Mouse (Mus musculus): ENCODE data around the gene Enoph1. TPM values are rescaled to one million over a fixed set of nuclear protein-coding genes. Genes with fewer than 3 reads are reported as not detected.

Gene Enoph1
- polyA plus RNA-seq (2015; fragmentation: Nextera tagmentation; extraction: Ambion mirVana), result 51.7 and 56.2 TPM in 2 replicates

- Histone ChIP-seq H3K27me3 (replicated peaks) (no peaks in the 10 kb centered on the region), H3K4me3 (peak within 1 kb of the TSS; percentile 86), H3K9me3 (no peaks in the 10 kb centered on the region), H3K9ac (peak within 1 kb of the TSS; percentile 99), H3K4me1 (peaks cover 52% of the 10 kb centered on the region), H3K4me2 (peak within 1 kb of the TSS; percentile 91), H3K36me3 (replicated peaks) (peaks cover 6% of the 10 kb centered on the region; the same call in 1 of the 2 replicates), H3K27ac (peak within 1 kb of the TSS; percentile 100)
- WGBS, result under 1% methylated on average over 57 of the region's 57 CpGs
- ATAC-seq (replicated peaks), result peak; percentile 89
Measured at GRCm38 (mm10) chr5:100039602-100040142, at the start of gene Enoph1, which contains the start of gene Hnrnpdl. Gene Enoph1 (plus strand): TSS chr5:100039985. Gene Hnrnpdl (minus strand): TSS chr5:100039664.

DNA sequence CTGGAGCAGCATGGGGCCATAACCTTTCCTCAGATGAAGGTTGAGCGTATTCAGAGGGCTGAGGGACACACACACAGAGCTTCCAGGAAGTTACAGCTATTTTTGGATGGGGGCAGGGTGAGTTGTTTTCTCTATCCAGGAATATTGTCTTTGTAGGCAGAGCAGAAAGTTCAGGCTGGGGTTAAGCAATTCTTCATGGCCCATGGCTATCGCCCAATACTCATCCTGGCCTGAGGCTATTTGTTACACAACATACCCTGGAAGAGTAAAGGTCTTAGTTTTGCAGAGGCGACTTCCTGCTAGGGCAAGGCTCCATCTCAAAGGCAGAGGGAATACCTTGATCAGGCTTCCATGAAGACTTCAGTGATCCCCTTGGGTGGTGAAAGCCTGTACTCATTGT, 45.6 kb upstream of the Enoph1 start:
- no peaks in the 10 kb centered on the region for H3K27me3 ChIP-seq (replicated peaks)
- no peak for ATAC-seq (replicated peaks)
- H3K4me2 ChIP-seq, result no peak overlapping the region
- H3K4me1 ChIP-seq, result no peaks in the 10 kb centered on the region
- H3K36me3 ChIP-seq (replicated peaks), result no peaks in the 10 kb centered on the region
- H3K9ac ChIP-seq, result no peak overlapping the region
- H3K4me3 ChIP-seq, result no peak overlapping the region
- H3K9me3 ChIP-seq, result no peaks in the 10 kb centered on the region
- 87% methylated on average over 3 of the region's 3 CpGs for WGBS
- H3K27ac ChIP-seq, result no peak overlapping the region

DNA sequence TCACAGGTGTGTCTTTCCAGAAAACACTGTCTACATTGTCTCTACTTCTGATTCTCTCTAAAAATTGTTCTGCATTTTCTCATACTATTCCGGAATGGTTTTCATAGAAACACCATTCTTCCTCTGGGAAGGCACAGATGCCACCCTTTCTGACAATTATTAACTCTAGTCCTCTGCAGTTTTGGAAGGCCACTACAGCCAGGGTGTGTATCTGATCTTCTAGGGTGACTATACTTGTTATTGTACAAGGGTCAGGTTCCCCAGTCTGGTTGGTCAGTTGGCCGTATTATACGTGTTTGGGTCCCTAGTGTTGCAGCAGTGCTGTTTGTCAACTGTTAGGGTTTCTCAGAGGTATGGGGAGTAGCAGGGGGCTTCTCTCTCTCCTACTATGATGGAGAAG, 45.1 kb upstream of the Enoph1 start:
- H3K4me1 ChIP-seq, result no peaks in the 10 kb centered on the region
- no peak overlapping the region for H3K4me2 ChIP-seq
- no peaks in the 10 kb centered on the region for H3K27me3 ChIP-seq (replicated peaks)
- no peaks in the 10 kb centered on the region for H3K9me3 ChIP-seq
- H3K4me3 ChIP-seq, result no peak overlapping the region
- ATAC-seq (replicated peaks), result no peak
- 92% methylated on average over 3 of the region's 3 CpGs for WGBS
- H3K9ac ChIP-seq, result no peak overlapping the region
- H3K27ac ChIP-seq, result no peak overlapping the region
- no peaks in the 10 kb centered on the region for H3K36me3 ChIP-seq (replicated peaks)

DNA sequence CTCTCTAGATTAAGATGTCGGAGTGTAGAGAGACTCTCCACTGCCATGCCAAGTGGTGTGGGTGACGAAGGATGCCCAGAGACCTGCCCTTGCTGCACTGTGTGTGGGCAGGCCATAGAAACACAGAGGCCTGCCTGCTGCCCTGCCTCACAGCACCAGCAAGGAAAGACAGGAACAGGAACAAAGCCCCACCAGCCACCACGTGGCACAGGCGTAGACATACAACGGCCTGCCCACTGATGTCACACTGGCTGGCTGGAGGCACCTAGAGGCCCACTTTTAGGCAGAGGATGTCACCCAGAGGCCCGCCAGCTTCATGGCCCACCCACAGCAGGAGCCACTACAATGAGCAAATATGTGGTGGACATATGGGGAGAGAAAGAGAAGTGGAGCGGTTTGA, 39.7 kb upstream of the Enoph1 start:
- Histone ChIP-seq H3K36me3 (replicated peaks) (no peaks in the 10 kb centered on the region), H3K9ac (no peak overlapping the region), H3K27ac (no peak overlapping the region), H3K27me3 (replicated peaks) (no peaks in the 10 kb centered on the region), H3K4me1 (no peaks in the 10 kb centered on the region), H3K4me2 (no peak overlapping the region), H3K9me3 (no peaks in the 10 kb centered on the region), H3K4me3 (no peak overlapping the region)
- 83% methylated on average over 7 of the region's 7 CpGs for WGBS
- no peak for ATAC-seq (replicated peaks)

DNA sequence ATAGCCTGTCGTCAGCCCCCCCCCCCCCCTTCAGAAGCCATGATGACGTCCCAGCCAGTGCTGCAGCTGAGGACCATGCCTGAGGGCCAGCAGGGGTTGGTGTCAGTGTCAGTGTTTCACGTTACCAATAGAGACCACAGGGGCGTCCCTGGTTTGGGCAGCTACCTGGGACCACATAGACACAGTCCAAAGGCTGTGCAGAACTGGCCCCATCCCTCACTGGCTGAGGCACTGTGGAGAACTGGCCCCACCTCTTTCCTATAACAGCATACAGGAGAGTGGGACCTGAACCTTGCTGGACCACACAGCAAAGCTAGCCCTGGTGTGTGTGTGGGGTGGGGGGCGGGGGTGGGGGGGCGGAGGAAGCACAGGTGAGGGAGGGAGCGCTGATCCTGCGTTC, 39.3 kb upstream of the Enoph1 start:
- no peaks in the 10 kb centered on the region for H3K9me3 ChIP-seq
- H3K4me3 ChIP-seq, result no peak overlapping the region
- no peaks in the 10 kb centered on the region for H3K4me1 ChIP-seq
- H3K27ac ChIP-seq, result no peak overlapping the region
- no peaks in the 10 kb centered on the region for H3K36me3 ChIP-seq (replicated peaks)
- 54% methylated on average over 7 of the region's 8 CpGs for WGBS
- H3K4me2 ChIP-seq, result no peak overlapping the region
- no peaks in the 10 kb centered on the region for H3K27me3 ChIP-seq (replicated peaks)
- ATAC-seq (replicated peaks), result no peak
- no peak overlapping the region for H3K9ac ChIP-seq

DNA sequence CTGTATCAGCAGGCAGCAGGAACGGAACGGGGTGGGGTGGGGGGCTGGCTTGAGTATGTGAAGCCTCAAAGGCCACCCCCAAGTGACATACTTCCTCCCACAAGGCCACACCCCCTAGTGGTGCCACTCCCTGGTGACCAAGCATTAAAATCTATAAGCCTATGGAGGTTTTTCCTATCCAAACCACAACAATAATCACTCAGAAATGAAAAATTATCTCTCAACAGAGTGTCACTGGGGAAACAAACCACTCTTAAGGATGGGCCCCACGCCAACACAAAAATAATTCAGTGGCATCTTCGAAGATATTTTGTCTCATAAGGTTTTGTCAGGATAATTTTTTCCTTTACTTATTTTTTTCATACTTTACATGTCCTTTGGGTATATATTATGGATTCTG, 35.9 kb upstream of the Enoph1 start:
- 81% methylated on average over 4 of the region's 4 CpGs for WGBS

GRCm38 (mm10) chr5:100005431-100005830, 34.4 kb upstream of the Enoph1 start:
- Histone ChIP-seq H3K27ac (no peak overlapping the region), H3K4me1 (no peaks in the 10 kb centered on the region), H3K4me2 (no peak overlapping the region), H3K4me3 (no peak overlapping the region), H3K9ac (no peak overlapping the region), H3K9me3 (no peaks in the 10 kb centered on the region), H3K27me3 (replicated peaks) (no peaks in the 10 kb centered on the region), H3K36me3 (replicated peaks) (no peaks in the 10 kb centered on the region)
- ATAC-seq (replicated peaks), result no peak
- WGBS, result 70% methylated on average over 3 of the region's 3 CpGs

More for the DNA sequence above, 35.9 kb upstream of the Enoph1 start:
- Histone ChIP-seq H3K9ac (no peak overlapping the region), H3K27me3 (replicated peaks) (no peaks in the 10 kb centered on the region), H3K36me3 (replicated peaks) (no peaks in the 10 kb centered on the region), H3K4me3 (no peak overlapping the region), H3K9me3 (no peaks in the 10 kb centered on the region), H3K4me2 (no peak overlapping the region), H3K4me1 (no peaks in the 10 kb centered on the region), H3K27ac (no peak overlapping the region)
- no peak for ATAC-seq (replicated peaks)

- H3K36me3 ChIP-seq (replicated peaks), result no peaks in the 10 kb centered on the region
- no peak overlapping the region for H3K4me3 ChIP-seq
- no peak overlapping the region for H3K27ac ChIP-seq
- H3K9ac ChIP-seq, result no peak overlapping the region
- WGBS, result 81% methylated on average over 6 of the region's 6 CpGs
- no peak overlapping the region for H3K4me2 ChIP-seq
- H3K9me3 ChIP-seq, result no peaks in the 10 kb centered on the region
- H3K4me1 ChIP-seq, result no peaks in the 10 kb centered on the region
- no peak for ATAC-seq (replicated peaks)
- no peaks in the 10 kb centered on the region for H3K27me3 ChIP-seq (replicated peaks)
Measured at GRCm38 (mm10) chr5:100005896-100006295, 33.9 kb upstream of the Enoph1 start.

DNA sequence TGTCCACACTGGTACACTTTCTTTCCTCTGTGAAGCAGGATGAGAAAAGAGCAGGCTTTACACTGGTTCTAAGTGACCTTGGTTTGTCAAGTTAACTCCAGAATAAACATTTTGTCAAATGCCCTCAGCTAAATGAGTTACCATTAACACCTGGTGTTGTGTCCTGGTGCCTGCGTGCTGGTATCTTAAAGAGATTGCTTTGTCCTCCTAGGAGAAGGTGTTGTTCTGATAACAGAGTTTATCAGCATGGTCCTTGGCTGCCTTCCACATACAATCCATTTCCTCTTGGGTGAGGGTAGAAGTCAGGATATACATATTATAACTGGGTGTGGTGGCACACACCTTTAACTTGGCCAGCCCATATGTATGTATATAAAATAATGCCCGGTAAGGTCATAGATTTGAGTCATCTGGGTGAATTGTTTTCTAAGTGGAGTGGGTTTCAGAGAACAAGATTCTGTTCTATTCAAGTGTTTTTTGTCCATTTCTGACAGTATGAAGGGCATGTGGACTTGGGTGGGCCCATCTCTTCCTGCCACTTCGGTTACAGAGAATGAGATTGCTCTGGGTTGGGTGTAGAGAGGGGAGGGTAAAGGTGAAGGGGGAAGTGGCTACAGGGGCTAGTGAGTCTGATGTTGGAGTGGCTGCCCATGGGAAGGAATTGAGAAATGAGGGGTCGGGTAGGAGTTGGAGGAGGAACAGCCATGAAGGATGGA, 33.3 kb upstream of the Enoph1 start:
- 94% methylated on average over 4 of the region's 4 CpGs for WGBS
- no peak overlapping the region for H3K4me2 ChIP-seq
- H3K27ac ChIP-seq, result no peak overlapping the region
- H3K9ac ChIP-seq, result no peak overlapping the region
- H3K4me1 ChIP-seq, result no peaks in the 10 kb centered on the region
- no peak overlapping the region for H3K4me3 ChIP-seq
- no peak for ATAC-seq (replicated peaks)
- no peaks in the 10 kb centered on the region for H3K36me3 ChIP-seq (replicated peaks)
- H3K27me3 ChIP-seq (replicated peaks), result no peaks in the 10 kb centered on the region
- no peaks in the 10 kb centered on the region for H3K9me3 ChIP-seq

DNA sequence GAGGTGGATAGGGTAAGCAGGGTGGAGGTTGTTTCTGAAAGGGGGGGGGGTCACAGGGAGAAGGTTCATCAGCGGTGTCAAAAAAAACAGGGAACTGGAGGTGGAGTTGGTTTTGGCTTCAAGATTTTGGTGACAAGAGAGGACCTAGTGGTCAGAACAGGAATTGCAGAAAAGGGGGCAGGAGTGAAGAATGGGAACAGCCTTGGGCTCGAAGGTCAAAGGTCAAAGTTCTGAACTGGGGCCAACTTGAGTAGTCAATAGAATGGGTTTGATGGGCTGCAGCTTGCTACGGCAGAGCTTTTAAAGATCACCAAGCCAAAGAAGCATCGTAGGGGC, 32.8 kb upstream of the Enoph1 start:
- Histone ChIP-seq H3K4me1 (no peaks in the 10 kb centered on the region), H3K9ac (no peak overlapping the region), H3K4me3 (no peak overlapping the region), H3K9me3 (no peaks in the 10 kb centered on the region), H3K4me2 (no peak overlapping the region), H3K27ac (no peak overlapping the region), H3K36me3 (replicated peaks) (no peaks in the 10 kb centered on the region), H3K27me3 (replicated peaks) (no peaks in the 10 kb centered on the region)
- WGBS, result 81% methylated on average over 4 of the region's 4 CpGs
- no peak for ATAC-seq (replicated peaks)

DNA sequence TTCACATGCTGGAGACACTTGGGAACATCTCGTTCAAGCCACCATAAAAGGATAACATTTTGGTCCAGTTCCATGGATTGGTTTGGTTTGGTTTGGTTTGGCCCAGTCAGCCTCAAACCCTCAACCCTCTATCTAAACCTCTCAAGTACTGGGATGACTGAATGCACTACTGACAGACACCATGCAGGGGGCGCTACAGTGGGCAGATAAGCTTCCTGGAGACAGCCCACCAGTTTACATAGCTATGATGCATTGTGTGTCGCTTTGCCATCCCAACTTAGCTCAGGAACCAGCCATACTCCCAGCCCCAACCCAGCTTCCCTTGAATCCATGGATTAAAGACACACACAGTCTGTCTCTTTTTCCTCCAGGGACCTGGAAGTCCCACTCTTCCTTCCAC, 31.3 kb upstream of the Enoph1 start:
- no peaks in the 10 kb centered on the region for H3K9me3 ChIP-seq
- H3K27ac ChIP-seq, result no peak overlapping the region
- no peaks in the 10 kb centered on the region for H3K27me3 ChIP-seq (replicated peaks)
- no peak overlapping the region for H3K9ac ChIP-seq
- WGBS, result 60% methylated on average over 3 of the region's 3 CpGs
- H3K4me3 ChIP-seq, result no peak overlapping the region
- no peaks in the 10 kb centered on the region for H3K4me1 ChIP-seq
- H3K4me2 ChIP-seq, result no peak overlapping the region
- no peaks in the 10 kb centered on the region for H3K36me3 ChIP-seq (replicated peaks)
- no peak for ATAC-seq (replicated peaks)

- Histone ChIP-seq H3K9ac (no peak overlapping the region), H3K4me3 (no peak overlapping the region), H3K36me3 (replicated peaks) (no peaks in the 10 kb centered on the region), H3K4me2 (no peak overlapping the region), H3K27ac (no peak overlapping the region), H3K4me1 (no peaks in the 10 kb centered on the region), H3K27me3 (replicated peaks) (no peaks in the 10 kb centered on the region), H3K9me3 (no peaks in the 10 kb centered on the region)
- WGBS, result 90% methylated on average over 9 of the region's 9 CpGs
- no peak for ATAC-seq (replicated peaks)
Measured at GRCm38 (mm10) chr5:100012599-100012998, 27.2 kb upstream of the Enoph1 start.

DNA sequence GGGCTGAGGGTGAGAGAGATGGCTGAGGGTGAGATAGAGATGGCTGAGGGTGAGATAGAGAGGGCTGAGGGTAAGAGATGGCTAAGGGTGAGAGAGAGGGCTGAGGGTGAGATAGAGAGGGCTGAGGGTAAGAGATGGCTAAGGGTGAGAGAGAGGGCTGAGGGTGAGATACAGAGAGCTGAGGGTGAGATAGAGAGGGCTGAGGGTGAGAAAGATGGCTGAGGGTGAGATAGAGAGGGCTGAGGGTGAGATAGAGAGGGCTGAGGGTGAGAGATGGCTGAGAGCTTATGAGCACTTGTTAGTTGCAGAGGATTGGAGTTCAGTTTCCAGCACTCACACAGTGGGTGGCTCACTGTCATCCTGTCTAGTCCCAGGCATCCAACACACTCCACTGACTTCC, 19.7 kb upstream of the Enoph1 start:
- Histone ChIP-seq H3K4me1 (no peaks in the 10 kb centered on the region), H3K4me2 (no peak overlapping the region)

More for the DNA sequence above, 19.7 kb upstream of the Enoph1 start:
- Histone ChIP-seq H3K4me3 (no peak overlapping the region), H3K9me3 (no peaks in the 10 kb centered on the region), H3K27me3 (replicated peaks) (no peaks in the 10 kb centered on the region), H3K9ac (no peak overlapping the region), H3K27ac (no peak overlapping the region), H3K36me3 (replicated peaks) (no peaks in the 10 kb centered on the region)
- no peak for ATAC-seq (replicated peaks)

Data from midbrain, embryonic 15.5 days (tissue).